Mouse (Mus musculus) splenic B cell, adult 2 months (primary cell): Measurements from ENCODE around the gene Mbd4.
"Not testable (repeated sequence)": the region's sequence is repeated elsewhere in the genome, so short reads cannot be mapped to it uniquely, and the experiment has no call there.

ENCODE experiments used
- DNase-seq: peaks from one replicate; pipeline ENCODE4 v3.0.0-alpha.2; 2011; ENCODE audit warnings: low read depth, low spot score
- H3K27me3 ChIP-seq: 2 replicates; pipeline ENCODE4 v1.6.1; 2012; ENCODE audit warnings: mild to moderate bottlenecking, low read length, moderate library complexity, mixed read lengths; ENCODE audit not compliant: control insufficient read depth, poor library complexity, insufficient read depth, severe bottlenecking
- H3K36me3 ChIP-seq: 2 replicates; pipeline ENCODE4 v1.6.1; 2012; ENCODE audit warnings: mild to moderate bottlenecking, low read length, moderate library complexity, mixed read lengths; ENCODE audit not compliant: control insufficient read depth, poor library complexity, insufficient read depth, severe bottlenecking

Gene Mbd4

DNA sequence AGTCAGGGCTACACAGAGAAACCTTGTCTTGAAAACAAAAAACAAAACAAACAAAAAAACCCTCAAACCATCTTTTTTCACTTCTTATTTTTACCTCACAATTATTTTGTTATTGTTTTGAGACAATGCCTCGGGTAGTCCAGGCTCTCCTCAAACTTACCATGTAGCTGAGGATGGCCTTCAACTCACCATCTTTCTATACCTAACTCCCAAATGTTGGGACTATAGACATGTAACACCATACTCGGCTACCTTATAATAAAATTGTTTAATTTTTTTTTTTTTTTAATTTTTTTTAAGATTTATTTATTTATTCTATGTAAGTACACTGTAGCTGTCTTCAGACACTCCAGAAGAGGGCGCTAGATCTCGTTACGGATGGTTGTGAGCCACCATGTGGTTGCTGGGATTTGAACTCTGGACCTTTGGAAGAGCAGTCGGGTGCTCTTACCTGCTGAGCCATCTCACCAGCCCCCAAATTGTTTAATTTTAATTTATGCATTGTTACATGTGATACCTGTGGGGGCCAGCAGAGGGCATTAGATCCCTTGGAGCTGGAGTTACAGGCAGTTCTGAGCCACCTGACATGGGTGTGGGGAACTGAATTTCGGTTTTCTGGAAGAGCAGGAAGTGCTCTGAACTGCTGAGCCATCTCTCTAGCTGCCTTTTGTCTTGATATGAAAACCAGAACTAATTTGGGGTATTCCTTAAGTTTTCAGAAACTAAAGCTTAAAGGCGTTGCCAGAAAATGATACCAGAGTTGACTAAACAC is 6.3 kb downstream of the Mbd4 start:
- Histone ChIP-seq H3K36me3 (peaks cover 9% of the 10 kb centered on the region), H3K27me3 (no peaks in the 10 kb centered on the region)
- peak; percentile 85 for DNase-seq

DNA sequence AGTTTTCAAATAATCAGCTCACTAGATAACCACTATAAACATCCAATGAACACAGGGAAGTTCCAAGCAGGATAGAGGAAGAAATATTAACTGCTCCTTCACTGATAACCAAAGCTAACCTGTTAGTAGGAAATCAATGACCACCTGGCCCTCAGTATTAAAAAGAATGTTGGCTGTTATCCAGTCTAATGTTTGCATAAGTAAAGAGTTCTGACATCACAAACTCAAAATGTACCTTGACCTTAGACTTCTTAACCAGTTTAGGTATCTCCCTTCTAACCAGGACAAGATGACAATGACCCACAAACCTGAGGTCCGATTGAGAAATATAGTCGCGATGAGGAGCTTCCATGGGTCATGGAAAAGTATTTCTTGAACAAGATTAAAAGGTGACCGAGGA is 8.2 kb downstream of the Mbd4 start:
- no peak for DNase-seq
- no peaks in the 10 kb centered on the region for H3K27me3 ChIP-seq
- peaks cover 7% of the 10 kb centered on the region for H3K36me3 ChIP-seq

DNA sequence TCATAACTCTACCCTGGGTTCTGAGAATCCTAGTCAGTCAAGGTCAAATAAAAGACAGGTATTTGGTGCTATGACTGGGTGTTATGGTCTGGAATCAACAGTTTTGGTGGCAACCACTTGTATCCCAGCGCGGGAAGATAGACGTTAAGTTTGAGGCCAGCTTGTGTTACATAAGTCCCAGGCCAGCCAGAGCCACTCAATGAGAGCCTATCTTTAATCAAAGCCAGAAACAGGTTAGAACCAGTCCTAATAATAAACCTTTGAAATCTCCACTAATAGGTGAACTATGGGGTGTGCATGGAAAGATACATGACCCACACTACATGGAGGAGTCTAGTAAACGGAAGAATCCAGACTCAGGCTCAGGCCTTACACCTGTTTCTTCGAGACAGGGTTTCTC is 14.4 kb downstream of the Mbd4 start:
- DNase-seq, result no peak
- H3K36me3 ChIP-seq, result peaks cover 4% of the 10 kb centered on the region
- no peaks in the 10 kb centered on the region for H3K27me3 ChIP-seq

DNA sequence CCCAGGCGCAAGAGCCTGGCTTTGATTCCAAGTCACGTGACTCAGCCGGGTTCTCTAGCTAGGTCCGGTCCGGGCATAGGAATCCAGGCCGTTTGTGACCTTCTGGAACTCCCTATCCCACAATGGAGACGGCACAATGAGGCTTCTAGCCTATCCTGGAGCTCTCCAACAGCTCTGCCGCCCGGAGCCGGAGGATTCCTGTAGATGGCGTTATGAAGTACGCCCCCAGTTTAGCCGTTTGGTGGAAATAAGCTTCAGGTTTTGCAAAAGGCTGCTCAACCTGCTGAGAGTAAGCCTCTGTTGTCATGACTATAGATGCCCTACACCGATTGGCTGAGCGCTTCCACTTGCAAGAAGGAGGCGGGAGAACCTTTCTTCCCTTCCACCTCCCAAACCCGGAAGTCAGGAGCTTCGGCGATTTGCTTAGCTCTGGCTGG is 15.0 kb downstream of the Mbd4 start, which contains the start of gene Efcab12:
TSS of gene Efcab12 (minus strand) at position 252 of the 437 bp plus-strand sequence.
- H3K27me3 ChIP-seq, result no peaks in the 10 kb centered on the region
- no peaks in the 10 kb centered on the region for H3K36me3 ChIP-seq
- peak; percentile 44 for DNase-seq

DNA sequence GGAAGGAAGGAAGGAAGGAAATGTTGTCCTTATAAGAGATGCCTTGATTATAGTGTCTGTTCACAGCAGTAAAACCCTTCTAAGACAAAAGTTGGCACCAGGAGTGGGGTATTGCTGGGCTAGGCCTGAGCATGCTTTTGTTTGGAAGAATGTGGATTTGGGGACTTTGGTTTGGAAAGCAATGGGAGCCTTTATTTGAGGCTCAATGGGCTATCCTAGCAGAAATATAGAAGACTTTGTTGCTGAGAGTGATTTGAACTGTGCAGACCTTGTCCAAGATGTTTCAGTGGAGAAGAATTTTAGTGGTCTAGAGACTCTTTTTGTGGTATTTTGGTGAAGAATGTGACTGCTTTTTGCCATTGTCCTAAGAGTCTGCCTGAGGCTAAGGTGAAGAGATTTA is 19.3 kb downstream of the Mbd4 start:
- no peaks in the 10 kb centered on the region for H3K36me3 ChIP-seq
- no peaks in the 10 kb centered on the region for H3K27me3 ChIP-seq
- no peak for DNase-seq

DNA sequence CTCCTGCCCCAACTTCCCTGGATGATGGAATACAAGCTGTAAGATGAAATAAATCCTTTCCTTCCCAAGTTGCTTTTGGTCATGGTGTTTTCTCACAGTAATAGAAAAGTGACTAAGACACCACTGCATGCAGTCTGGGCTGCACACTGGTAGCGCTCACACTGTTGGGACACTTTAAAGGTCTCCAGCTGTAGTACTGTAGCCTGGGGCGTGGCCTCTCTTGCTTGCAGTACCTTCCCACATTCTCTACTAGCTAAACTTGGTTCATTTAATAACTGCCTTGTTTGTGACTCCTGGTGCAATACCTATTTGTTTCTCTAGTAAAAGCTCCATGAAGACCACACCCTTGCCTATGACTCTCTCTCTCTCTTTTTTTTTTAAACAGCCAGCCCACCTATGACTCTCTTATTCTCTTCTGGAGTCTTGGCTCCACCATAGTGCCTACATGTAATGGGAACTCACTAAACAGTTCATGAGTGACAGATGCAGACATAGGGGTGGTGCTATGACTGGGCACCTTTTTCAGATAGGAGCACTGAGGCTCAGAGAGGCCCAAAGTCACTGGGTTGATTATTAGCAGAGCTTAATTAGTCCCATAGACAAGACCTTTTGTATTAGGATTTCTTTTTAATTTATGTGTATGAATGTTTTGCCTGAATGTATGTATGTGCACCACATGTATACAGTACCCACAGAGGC is 20.9 kb downstream of the Mbd4 start:
- no peak for DNase-seq
- Histone ChIP-seq H3K27me3 (no peaks in the 10 kb centered on the region), H3K36me3 (no peaks in the 10 kb centered on the region)

DNA sequence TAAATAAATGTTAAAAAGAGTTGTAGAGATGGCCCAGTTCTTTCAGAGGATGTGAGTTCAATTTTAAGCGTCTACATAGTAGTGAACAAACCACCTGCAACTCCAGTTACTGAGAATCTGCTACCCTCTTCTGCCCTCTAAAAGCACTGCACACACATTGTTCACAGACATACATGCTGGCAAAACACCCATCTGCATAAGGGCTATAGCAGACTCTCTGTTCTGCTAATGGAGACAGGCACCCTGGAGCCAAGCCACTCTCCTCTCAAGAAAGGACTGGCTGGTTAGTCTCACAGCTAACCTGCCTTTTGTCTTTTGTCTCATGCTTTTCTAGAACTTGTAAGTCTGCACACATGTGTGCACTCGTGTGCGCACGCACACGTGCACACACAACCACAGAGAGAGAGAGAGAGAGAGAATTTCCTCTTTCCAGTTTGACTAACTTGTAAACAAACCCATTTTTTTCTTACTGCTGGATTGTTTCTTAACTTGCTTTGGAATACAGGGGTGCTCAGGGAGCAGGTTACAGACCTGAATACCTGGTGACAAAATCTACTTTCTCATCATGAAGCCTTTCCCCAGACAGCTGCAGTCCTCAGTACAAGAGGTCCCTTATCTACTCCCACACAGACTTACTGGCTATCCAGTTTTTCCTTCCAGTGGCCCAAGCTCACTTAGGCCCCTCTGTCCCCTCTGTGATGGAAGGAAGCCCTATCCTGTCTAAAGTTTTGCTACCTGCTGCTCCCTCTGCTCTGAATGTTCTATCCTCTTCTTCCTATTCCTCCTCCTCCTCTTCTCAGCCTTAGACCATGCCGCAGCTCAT is 22.2 kb downstream of the Mbd4 start:
- Histone ChIP-seq H3K36me3 (no peaks in the 10 kb centered on the region), H3K27me3 (no peaks in the 10 kb centered on the region)
- peak; percentile 38 for DNase-seq

DNA sequence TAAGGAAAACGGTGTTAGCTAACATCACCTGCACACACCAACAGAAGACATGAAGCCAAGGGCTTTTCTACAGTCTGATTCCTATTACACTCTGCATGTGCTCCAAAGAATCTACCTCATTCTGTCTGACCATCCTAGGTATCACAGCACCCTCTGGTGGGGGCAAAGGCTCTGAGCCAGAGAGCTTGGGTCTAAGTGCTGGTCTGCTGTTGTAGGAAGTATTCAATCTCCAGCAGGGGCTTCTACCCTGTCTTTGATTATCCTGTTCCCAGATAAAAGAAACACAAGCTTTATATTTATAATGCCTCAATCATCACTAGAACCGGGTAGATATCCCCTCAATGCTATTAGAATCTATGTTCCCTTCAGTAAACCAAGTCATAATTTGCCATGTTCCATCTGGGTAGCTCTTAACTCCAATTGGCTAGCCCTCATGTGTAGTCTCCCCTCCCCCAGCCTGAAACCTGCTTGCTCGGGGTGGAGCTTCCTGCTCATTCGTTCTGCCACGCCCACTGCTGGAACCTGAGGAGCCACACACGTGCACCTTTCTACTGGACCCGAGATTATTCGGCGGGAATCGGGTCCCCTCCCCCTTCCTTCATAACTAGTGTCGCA is 29.2 kb downstream of the Mbd4 start:
- not testable (repeated sequence) for H3K27me3 ChIP-seq, H3K36me3 ChIP-seq
- peak; percentile 90 for DNase-seq

DNA sequence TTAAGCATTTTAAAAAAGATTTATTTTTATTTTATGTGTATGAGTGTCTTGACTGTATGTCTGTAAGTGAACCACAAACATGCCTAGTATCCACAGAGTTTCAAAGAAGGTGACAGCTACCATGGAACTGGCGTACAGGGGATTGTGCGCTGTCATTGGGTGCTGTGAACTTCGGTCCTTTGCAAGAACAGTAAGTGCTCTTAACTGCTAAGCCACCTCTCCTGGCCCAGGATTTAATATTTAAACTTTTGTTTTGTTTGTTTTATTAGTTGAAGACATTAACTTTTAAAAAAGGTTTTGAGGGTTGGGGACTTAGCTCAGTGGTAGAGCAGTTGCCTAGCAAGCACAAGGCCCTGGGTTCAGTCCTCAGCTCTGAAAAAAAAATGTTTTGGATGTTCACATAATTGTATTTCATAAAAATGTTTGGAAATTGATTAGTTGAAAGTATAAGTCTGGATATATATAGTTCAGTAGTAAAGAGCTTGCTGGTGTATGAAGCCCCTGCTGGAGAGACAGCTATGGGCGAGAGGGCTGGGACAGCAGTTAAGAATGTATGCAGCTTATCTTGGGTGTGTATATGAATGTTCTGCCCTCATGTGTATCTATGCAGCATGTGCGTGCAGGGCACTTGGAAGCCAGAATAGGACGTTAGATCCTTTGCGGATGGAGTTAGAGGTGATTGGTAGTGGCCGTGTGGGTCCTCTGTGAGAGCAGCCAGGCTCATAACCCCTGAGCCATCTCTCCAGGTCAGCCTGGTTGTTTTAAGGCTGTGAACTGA is 31.8 kb downstream of the Mbd4 start:
- Histone ChIP-seq H3K27me3 (no peaks in the 10 kb centered on the region), H3K36me3 (no peaks in the 10 kb centered on the region)
- no peak for DNase-seq

DNA sequence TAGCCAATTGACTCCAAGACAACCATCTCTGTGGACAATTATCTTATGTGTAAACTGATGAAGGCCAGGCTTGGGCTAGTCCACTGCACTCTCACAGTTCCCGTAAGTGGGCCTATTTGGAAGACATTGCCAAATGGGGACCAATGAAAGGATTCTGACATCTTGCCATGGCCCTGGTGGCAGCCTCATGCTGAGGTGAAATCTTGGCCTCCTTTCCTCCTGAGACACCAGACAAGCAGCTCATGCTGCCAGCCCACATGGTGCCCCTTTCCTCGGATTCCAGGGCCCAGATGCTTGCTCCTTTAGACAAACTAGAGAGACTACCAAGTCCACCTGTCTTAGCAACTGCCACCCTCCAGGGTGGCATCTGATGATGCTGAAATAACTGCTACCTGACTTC is 35.0 kb downstream of the Mbd4 start:
- Histone ChIP-seq H3K36me3 (no peaks in the 10 kb centered on the region), H3K27me3 (no peaks in the 10 kb centered on the region)
- no peak for DNase-seq

DNA sequence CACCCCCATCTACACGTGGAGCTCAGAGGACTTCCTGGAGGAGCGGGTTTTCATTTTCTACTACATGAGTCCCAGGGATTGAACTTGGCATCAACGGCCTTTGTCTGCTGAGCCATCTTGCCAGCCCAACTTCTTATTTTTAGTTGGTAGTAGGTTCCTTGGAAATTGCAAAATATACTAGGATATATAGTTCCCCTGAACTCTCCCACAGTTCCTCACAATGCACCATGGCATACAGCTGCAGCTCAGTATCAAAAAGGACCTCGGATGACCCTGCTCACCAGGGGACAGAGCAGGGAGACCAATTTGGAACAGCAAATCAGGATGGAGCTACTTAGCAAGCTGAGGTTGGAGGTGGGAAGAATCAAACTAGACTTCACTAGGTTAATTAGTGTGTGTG is 38.1 kb downstream of the Mbd4 start:
- no peaks in the 10 kb centered on the region for H3K27me3 ChIP-seq
- no peak for DNase-seq
- no peaks in the 10 kb centered on the region for H3K36me3 ChIP-seq

DNA sequence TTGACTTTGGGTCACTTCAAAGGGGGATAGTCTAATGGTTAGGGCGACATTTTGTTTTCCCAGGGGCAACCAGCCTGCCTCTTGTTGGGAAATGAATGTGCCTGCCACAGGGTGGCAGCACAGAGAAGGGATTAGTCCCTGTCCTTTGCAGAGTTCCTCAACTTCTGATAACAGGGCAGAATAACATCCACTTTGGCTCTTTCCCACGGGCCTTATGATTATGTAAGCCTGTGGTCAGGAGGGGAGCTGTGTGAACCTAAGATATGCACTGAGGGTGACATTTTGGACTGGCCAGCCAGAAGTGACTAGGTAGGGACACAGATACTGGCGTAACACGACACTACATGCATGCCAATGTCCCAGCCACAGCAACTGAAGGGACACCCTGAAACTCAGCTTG is 39.1 kb downstream of the Mbd4 start:
- Histone ChIP-seq H3K36me3 (no peaks in the 10 kb centered on the region), H3K27me3 (no peaks in the 10 kb centered on the region)
- DNase-seq, result peak; percentile 71

DNA sequence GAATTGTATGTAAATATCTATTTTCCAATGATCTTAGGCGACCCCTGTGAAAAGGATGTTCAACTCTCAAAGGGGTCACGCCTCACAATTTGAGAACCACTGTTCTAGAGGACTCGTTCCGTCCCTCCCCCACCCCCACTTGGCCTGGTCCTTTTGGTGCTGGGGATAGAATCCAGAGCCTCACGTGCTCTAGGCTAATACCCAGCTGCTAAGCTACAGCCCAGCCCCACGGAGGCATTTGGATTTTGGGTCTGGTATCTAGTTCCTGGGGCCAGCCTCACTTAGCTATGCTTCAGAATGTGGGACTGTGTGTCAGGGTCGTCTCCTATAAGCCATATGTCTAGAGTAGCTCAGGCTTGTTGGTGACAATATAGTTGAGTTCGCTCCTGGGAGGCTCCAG is 41.6 kb downstream of the Mbd4 start:
- peaks cover 3% of the 10 kb centered on the region; the same call in 1 of the 2 replicates for H3K36me3 ChIP-seq
- no peaks in the 10 kb centered on the region for H3K27me3 ChIP-seq
- DNase-seq, result no peak
